Mouse (Mus musculus) c-Kit-positive CD71-negative TER-119-negative erythroid progenitor cells, embryonic 14.5 days (primary cell): ENCODE measurements around the gene Efcab5.
A peak's percentile ranks its signal among the peaks of the same experiment; 100 is the strongest.

Experiments used
- DNase-seq: peaks from one replicate; pipeline ENCODE4 v3.0.0-alpha.2; 2013; ENCODE audit warnings: low read depth

Gene Efcab5

DNA sequence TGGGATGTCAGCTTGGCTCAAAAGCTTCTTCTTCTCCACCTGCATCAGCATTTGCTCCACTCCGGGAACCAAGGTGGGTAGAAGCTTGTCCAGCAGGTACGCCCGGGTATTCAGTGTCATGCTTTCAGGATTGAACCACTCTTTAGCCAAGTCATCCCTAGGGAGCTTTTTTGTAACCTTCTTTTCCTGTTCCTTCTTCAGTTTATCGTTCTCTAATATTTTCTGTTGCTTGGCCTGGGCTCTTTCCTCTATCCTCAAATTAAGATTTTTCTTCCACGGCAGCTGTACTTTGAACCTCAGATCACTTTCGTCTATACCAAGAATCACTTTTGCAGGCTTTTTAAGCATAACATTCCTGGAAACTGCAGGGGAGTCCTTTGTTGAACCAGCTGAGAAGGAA is at the start of gene Efcab5:
TSS of gene Efcab5 (minus strand) at position 101 of the 400 bp plus-strand sequence.
- DNase-seq: no peak

DNA sequence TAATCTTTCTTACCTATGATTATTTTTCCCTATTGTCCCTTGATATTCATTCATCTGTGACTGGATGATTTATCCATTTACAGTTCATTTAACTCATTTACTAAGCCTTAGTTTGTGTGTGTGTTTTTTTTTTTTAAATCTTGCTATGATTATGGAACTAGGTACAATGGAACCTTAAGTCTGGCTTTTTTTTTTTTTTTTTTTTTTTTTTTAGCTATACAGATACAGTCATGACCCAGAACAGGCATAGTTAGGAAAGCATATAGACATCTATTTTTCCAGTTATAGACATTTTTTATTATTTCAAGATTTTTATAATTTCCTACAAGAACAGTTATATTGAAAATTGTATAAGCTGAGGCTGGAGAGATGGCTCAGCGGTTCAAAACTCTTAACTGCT is 46.5 kb upstream of the Efcab5 start:
- DNase-seq: no peak

DNA sequence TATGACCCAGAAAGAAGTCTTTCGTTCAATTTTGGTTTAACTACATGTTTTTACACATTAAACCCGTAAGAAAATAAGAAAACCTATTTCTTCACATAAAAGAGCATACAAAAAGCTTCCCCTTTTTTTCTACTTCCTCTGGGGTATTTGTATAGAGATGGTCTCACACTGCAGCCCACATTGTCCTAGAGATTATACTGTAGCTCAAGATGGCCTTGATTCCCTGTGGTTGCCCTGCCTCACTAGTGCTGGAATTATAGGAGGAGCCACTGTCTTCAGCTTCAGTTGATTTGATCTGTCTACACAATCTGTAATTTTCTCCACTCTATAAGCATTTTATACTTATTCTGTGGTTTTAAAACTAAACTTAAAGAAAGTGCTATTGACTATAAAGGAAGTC is 42.7 kb upstream of the Efcab5 start:
- no peak for DNase-seq

DNA sequence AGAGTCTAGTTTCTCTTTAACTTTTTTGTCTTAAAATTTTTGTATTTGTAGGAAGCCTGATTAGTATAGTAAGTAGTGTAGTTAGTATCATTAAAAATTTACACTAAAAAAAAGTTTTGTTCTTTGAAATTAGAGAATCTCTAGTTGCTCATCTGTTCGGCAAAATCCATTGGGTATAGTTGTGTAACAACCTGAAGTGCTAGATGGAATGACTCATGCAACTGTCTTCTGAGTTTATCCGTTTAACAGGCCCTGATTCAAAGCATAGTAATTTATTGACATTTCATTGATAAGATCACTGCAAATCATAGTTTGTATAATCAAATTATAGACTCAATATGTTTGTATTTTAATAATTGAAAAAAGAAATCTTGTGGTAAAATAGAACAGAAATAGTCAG is 42.0 kb upstream of the Efcab5 start:
- DNase-seq: no peak

DNA sequence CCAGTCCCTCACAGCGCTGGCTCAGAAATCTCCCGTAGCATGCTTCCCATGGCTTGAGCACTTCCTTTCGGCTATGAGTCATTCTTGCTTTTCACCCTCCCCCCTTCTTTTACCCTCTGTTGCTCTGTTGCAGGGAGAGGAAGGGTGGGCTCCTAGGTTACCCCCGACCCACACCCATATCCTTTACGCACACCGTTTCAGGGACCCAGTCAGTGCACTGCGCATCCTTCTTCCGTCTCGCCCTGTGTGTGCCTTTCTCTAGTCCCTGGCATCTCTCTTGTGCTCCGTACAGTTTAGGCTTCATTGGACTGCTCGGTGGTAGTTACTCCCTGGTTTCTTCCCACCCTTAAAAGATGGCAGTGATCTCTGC is 28.0 kb upstream of the Efcab5 start:
- DNase-seq: no peak

DNA sequence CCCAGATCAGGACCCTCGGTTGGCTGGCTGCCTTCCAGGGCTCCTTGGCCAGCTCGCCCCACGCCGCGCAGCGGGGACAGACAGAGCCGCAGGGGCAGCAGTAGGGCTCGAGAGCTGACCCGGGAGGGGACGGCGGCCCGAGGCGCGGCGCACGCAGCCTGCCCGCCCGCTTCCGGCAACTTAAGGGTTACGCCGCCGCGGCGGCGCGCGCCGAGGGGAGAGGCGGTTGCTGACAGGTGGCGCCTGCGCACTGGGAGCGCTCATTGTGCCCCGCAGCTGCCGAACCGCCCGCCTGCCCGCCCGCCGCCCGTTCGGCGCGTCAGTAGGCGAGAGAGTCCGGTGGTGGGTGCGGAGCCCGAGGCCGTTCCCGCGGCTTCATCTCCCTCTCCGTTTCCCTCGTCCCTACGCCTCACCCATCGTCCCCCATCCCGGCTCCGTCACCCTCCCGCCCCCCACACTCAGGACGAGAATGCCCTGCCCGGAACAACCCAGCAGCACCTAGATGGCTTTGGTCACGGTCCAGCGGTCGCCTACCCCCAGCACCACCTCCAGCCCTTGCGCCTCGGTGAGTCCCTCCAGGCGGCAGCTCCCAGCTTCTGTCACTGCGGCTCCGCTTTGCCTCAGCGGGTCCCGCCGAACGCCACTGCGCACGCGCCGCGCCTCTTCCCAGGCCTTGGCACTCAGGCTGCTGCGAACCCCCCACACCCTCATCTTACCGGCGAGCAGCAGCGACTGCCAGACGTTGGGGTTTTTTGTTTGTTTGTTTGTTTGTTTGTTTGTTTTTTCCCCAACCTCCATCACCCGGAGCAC is 27.4 kb upstream of the Efcab5 start, which contains the start of gene Ssh2:
TSS of gene Ssh2 (plus strand) at position 337 of the 810 bp plus-strand sequence.
- peak; percentile 75 for DNase-seq

DNA sequence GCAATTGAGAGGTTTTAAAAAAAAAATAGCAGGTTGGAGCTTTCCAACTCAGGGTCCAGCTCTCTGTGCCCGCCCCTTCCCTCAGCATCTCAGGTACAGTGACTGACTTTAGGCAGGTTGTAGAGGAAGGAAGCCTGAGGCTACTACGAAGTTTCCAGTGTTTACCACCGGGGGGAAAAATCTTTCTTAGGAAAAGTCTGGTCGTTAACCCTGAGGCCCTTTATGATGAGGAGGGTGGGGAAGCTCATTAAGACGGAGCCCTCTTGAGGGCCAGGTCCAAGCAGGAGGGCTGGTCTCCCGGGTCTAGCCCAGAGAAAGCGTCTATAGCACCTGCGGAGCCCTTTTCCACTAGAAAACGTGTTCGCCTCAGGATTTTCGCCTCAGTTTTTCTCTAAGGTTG is 26.7 kb upstream of the Efcab5 start:
- DNase-seq: no peak

DNA sequence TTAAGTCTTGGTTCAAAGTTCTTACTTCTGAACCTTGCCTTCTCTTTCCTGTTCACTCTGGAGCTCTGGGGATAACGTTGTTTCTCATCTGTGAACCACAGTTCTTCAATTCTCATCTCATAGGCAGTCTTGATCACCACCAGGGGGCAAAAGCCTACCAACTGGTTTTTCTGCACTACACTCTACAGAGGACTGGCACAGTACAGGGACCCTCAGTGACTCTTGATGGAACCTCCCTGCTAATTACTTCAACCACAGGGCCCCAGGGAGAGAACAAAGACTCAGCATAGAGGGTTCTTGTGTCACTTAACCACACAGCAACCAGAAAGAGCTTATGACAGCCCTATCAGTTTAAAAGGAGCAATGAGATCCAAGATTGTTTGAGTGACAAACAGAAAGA is 26.0 kb upstream of the Efcab5 start:
- peak; percentile 70 for DNase-seq

DNA sequence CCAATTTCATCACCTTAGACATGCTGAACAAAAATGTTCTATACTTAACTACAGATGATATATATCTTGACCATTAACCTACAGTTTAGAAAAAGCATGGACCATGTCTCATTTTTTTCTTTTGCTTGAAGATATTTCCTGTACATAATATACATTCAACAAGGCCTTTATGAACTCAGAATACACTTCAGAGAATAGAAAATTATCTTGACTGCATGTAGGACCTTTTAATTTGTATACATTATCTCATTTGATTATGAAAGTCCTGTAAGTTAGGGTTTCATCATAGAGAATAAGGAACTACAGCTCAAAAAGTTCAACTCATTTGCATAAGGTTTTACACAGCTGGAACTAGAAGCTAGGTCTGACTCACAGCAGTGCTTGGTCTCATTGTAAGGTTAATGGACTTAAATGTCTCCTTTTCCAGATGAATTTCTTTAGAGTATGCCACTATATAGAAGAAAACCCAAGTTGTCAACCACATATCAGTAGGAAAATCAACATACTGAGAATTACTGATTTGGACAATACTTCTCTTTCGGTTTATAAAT is 25.4 kb upstream of the Efcab5 start:
- DNase-seq: no peak

DNA sequence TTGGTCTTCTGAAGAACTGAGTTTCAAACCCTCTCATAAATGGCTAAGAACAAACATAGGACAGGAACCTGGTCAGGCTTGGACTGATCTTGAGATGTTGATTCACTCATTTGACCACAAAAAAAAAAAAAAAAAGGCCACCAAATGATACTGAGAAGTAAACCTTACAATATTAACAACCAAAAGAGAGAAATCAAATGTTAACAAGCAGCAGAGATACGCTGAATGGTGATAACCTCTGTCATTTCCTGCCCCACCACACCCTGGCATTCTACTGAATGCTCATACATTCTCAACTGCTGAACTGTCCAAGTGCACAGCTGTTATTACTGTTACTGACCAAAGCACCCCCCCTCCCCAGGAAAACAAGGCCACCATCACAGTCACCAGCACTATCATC is 11.9 kb upstream of the Efcab5 start:
- DNase-seq: no peak

DNA sequence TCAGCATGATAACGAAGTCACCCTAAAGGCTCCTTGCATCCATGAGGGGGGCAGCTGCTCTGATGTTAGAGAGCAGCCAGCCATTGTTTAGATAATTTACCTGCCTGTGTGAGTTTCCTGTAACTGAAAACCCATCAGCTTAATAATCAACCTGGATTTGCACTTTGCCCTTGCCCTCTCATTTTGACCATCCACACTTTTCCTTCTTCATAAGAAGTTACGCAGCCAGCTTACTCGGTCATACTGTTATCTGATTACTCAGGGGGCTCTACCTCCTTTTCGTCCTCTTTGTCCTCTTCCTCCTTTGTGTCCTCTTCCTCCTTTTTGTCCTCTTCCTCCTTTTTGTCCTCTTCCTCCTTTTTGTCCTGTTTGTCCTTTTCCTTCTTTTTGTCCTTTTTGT is 10.9 kb upstream of the Efcab5 start:
- DNase-seq: no peak

DNA sequence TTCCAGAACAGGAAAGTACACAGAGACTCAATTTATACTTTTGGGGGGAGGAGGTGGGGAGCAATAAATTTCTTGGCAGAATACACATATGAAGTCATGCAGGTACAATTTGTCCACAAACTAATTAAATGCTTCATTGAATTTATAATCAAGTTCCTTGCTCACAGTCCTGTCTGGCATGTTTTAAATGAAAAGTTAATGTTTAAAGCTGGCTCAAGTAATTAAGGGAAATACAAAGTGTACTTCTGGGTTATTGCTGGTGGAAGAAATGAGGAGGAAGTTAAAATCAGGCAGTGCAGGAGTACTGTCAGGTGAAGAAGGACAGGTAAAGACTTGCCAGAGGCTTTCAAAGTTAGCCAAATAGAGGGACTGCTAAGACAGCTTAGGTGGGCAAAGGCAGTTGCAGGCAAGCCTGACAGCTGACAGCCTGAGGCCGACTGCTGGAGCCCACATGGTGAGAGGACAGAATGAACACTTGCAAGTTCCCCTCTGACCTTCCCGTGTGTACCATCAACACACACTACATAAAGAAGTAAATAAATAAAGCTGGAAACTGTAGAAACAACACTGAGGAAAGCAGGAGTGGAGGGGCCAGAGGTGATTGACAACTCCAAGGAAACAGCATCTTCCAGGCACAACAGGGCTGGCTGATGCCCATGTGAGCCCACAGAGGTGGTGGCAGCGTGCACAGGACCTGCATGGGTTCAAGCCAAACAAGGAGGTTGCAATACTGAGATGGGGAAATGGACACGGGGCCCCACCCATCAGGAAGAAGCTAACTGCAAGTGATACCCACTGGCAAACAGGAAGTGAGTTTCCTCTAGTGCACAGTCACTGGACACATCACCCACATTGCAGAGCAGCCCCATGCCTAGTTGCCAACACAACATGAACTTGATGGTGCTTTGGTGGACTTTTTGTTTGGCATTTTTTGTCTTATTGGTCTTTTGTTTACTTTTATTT is 7.7 kb upstream of the Efcab5 start:
- DNase-seq: peak; percentile 28

DNA sequence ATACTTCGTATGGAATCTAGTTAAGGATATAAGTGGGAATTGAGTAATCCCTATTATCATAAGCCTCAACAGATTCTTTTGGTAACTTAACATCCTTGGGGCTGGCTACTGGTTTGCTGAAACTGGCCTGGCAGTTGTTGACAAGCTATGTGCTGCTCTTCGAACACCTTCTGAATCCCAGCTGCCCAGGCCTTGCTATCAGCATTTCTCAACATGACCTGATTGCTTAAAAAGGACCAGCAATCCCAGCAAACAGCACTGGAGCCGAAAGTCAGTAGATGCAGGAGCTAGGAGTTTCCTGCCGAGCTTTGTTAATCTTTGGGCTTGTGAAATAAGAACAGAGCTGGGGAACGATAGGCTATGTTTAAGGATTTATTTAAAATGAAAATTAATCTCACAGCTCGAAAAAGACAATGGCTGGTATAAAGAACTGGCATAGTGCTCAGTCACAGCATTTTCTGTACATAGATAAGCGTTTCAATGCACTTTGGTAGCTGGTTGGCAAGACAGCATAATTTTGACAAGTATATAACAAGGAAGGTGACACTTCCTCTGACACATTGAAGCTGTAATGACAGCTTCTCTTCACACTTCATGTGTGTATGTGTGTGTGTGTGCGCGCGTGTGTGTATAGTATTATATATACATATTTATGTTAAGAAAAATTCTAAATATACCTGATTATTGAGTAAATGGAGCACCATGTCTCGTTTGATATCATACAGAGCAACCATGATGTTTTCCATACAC is 6.8 kb upstream of the Efcab5 start:
- no peak for DNase-seq

DNA sequence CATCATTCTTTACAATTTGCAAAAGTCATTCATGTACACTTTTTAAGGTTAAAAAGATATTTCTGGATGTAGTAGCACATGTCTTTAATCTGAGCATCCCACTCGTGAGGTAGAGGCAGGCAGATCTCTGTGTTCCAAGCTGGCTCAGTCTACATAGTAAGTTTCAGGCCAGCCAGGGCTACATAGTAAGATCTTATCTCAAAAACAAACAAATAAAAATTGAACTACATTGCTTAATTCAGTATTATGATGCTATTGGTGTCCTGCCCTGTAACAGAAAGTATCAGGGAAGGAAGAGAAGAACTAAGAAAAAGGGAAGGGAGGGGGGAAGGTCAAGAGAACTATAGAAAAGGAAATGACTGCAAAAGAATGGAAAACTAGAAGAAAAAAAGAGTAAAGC is 6.0 kb upstream of the Efcab5 start:
- DNase-seq: no peak

DNA sequence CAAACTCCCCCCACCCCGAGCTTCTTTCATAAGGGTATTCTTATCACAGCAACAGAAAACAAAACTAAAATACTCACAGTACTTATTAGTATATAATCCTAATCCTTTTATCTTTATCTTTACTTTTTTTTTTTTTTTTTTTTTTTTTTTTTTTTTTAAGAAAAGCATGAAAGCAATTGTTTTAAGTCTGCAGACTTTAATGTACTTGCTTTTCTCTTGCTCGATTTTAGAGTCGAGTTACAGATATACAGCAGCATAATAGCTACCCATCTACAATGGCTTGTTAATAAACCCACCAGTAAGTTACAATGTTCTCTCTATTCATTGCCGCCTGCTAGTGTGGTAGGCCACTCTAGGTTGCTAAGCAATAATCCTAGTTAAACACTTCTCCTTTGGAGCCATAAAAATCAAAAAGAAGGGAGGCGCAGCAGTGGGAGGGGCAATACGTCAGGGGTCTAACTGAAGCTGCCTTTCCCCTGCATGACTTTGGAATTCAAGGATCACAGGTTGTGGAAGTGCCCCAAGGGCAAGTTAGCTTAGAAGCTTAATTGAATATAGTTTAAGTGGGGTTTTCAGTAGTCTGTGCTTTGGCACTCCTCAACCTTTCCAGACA is 5.3 kb upstream of the Efcab5 start:
- DNase-seq: no peak

DNA sequence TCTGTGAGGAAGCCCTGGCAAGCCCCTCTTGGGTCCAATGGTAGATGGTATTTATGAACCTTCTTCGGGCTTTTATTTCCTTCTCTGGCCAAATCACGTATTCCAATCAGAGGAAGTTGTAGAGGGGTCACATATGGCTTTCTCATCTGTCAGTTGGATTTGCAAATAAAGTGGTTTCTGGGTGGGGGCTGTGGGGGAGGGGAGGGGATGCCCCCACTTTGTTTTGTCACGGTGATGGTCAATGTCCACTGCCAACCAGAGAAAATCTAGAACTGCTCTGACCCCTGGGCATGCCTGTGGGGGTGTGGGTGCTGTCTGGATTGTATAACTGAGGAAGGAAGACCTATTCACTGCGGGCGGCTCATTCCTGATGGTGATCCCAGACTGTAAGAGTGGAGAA is 4.6 kb upstream of the Efcab5 start:
- no peak for DNase-seq

DNA sequence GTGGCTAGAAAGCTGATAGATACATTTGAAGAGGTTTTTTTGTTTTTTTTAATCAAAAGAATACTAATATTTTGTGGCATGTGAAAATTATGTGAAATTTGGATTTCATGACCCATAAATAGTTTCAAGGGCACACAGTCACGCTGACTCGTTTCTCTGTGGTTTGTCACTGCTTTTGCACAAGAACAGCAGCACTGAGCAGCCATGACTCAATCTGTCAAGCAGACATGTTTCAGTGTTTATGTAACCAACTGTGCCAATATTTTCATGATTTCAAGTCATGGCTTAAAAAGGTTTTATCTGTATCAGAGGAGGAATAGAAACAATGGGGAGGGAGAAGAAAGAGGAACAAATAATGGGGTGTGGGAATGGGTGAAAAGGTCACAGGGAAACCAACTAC is 3.8 kb downstream of the Efcab5 start:
- no peak for DNase-seq

DNA sequence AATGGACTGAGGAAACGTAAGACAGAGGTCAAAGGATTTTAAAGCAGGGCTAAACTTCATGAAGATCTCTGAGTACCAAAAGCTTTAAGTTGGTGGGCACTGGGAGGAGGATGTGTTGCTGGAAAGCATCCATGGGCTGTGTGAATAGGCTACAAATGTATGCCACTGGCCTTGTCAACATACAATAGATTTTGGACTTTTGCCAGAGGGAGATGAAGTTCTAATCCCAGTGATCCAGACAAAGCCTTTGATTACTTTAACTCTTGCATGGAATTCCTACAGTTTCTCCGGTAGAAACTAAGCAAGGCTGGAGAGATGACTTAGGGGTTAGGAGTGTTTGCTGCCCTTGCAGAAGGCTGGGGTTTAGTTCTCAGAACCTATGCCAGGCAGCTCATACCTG is 6.2 kb downstream of the Efcab5 start:
- DNase-seq: no peak

DNA sequence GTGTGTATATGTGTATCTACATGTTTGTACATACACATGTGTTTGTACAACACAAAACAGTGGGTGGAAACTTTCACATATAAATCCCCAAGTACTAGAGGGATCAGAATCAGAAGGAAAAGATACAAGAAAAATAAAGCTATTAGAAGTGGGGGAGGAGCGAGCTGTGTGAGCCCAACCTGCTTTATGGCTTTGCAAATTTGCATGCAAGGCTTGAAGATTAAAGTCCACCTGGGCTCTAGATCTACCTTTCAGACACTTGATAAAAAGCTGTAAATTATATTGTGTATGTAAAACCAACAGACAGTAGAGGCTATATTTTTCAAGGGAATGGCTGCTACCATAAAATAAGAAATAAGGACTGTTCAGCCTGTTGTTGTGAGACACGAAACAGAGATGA is 6.7 kb downstream of the Efcab5 start:
- no peak for DNase-seq

DNA sequence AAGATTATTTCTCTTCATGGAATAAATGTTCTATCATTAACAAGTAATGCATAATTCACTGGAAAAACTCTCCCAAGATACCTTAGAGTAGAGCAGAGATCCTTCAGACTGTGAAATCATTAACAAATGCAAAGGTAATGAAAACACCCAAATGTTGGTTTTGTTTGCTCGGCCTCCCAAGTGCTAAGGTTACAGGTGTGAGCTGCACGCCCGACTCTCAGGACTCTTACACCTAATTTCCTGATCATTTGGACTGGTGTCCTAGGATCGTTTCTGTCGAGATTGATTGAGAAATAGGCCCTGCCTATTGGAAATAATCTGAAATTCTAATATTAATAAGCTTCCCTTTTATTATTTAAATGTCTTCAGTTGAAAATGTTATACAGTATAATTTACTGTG is 7.2 kb downstream of the Efcab5 start:
- DNase-seq: no peak

DNA sequence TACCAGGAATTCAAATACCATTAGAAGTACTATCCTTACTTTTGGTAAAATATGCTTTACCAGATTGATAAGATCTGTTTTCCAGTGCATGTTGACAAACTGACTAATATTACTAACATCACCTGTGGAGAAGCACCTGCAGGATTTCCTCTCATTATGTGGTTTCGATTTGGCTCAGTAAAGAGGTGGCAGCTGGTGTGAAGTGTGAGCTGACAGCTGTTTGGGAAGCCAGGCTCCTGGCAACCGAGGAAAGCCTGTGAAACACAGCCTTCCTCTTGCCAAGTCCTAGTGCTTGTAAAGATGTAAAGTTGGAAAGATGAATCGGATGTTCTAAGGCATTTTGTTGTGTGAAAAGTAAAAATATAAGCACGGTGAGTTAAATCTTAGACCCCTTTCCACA is 7.9 kb downstream of the Efcab5 start:
- no peak for DNase-seq

DNA sequence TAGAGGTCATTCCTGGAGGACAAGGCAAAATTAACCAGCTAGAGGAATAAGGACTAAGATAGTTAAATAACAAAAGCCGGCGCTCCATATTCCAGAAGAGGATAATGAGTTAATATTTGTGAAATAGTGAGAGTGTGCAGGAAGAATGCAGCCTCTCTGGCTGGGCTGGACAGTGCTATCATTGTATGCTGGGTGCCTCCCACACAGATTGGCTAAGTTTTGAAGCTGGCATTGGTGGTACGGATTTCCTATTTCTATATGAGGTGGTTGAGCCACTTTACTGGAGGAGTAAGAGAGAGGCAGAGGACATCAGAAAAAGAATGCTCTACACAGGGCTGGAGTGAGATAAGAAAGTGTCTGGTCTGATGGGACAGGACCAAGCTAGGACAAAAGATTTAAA is 9.0 kb downstream of the Efcab5 start:
- no peak for DNase-seq
